Mouse (Mus musculus) ES-Bruce4 (cell line): ENCODE results near the gene Ntsr2.

Experiments used
- CTCF ChIP-seq: IDR thresholded peaks from one replicate; pipeline ENCODE4 v1.8.1; 2011; ENCODE audit warnings: low read depth, low read length
- EP300 ChIP-seq: IDR thresholded peaks from 2 replicates; pipeline ENCODE4 v1.6.1; 2011; ENCODE audit warnings: low read depth, low read length; ENCODE audit not compliant: insufficient read depth
- POLR2A ChIP-seq: IDR thresholded peaks from one replicate; pipeline ENCODE4 v1.8.1; 2011; ENCODE audit warnings: low read length; ENCODE audit not compliant: insufficient read depth

DNA sequence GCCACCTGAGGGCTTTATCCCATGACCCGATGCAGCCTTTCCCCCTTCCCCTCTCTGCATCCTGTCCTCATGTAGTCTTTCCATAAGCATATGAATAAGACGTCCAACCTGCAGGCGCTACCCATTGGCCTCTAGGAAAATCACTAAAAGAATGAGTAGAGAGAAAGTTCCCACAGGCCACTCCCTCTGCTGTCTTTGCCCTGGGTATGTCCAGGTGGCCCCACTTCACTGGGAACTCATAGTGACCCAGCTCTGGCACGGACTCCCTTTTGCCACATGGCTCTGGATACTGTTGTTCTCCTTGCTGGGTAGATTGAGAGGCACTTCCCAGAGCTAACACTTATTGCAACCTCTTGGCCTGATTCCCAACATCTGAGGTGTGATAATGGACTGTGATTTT, 2.4 kb downstream of the Ntsr2 start:
- no peak for TF ChIP-seq POLR2A
- TF ChIP-seq CTCF = no peak
- TF ChIP-seq EP300 = no peak
